Mouse (Mus musculus): ENCODE measurements around the gene Pde8a. TPM values are rescaled to one million over a fixed set of nuclear protein-coding genes. Genes with fewer than 3 reads are reported as not detected.

The Pde8a gene
- total RNA-seq, 2 experiments from 2014 or later: 1.8 to 9.3 TPM

GRCm38 (mm10) chr7:81327661-81328060, 114.3 kb downstream of the Pde8a start:
- ATAC-seq (replicated peaks; ENCODE audit: poor library complexity, severe bottlenecking): peak; percentile 55

GRCm38 (mm10) chr7:81330767-81331166, 117.4 kb downstream of the Pde8a start:
- ATAC-seq (replicated peaks; ENCODE audit: poor library complexity, severe bottlenecking): no peak

DNA sequence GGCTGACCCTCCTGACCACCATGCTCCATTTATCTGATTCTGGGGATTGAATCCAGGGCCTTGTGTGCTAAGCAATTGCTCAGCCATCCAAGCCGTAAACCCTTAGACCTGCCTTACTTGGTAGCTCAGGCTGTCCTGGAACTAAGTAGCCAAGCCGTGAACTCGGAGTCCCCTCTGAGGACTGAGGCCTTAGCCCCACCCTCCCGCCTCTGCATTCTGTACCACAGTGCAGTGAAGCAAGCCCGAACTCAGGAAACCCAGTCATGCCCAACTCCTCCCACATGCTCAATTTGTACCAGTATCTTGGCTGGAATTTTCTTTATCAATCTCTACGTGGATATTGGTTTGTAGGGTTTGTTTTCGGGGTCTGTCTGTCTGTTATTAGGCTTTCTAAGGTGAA, 118.5 kb downstream of the Pde8a start:
- ATAC-seq (replicated peaks; ENCODE audit: poor library complexity, severe bottlenecking): no peak

DNA sequence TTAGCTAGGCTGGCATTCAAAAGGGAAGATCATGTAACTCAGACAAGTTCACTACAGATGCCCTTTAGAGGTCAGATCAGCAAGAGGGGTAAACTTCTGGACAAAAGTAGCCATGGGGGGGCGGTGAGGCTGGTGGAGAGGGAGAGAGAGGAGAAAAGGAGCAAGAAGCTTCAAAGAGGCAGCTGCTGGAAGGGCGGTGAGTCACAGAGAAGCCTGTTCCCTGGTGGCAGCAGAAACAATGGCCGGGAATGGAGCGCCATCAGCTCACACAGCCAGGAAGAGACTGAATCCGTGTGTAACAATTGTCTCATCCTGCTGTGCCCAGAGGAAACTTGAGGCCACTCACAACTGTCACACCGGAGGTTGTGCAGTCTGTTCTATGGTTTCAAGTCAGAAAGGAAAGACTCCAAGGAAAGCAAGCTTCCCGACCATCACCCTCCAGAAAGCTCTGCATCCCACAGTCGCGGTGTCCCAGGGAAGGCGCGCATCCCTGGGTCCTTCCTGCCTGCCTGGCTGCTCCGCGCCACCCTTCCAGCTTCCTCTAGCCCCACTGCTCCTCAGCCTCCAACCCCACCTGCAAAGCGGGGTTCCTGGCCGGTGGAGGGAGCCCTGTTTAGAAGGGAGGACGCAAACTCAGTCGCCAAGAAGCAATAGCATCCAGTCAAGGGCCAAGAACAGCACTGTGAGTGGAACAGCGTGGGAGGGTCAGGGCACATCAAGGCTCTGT, 122.5 kb downstream of the Pde8a start:
- ATAC-seq (replicated peaks; ENCODE audit: poor library complexity, severe bottlenecking): no peak

DNA sequence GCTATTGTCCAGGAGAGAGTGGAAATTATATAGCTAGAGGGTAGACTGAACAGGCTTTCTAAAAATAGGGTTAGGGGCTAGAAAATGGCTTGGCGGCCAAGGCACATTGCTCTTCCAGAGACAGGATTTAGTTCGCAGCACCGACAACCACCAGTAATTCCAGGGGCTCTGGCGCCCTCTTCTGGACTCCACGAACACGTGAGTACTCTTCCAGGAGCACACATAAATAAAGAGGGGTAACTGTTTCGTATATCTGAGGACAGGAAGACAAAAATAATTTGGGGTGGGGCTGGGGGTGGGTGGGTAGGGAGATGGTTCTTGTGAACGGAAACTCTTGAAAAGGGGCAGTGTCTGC, 123.0 kb downstream of the Pde8a start:
- peak; percentile 45; the same call in 1 of the 2 replicates for ATAC-seq (replicated peaks; ENCODE audit: poor library complexity, severe bottlenecking)

DNA sequence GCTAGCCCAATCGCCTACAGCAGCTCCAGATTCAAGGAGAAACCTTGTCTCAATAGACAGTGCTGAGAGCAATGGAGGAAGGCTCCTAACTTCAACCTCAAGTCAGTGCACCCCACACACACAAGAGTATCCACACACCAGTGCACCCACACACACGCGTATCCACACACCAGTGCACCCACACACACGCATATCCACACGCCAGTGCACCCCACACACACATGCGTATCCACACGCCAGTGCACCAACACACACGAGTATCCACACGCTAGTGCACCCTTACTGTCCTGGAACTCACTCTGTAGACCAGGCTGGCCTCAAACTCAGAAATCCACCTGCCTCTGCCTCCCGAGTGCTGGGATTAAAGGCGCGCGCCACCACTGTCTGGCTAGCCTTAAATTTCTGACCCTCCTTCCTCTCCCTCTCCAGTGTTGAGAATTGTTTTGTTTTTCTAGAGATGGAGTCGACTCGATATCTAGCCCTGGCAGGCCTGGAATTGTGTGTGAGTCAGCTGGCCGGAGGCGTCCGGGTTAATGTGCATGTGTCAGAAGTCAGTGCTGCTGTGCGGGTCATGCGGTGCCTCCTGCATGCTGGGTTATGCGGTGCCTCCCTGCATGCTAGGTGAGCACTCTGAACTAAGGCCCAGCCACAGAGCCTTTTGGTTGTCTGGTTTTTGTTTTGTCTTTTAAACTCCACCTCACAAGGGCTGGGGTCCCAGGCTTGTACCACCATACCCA, 124.6 kb downstream of the Pde8a start:
- ATAC-seq (replicated peaks; ENCODE audit: poor library complexity, severe bottlenecking): no peak

DNA sequence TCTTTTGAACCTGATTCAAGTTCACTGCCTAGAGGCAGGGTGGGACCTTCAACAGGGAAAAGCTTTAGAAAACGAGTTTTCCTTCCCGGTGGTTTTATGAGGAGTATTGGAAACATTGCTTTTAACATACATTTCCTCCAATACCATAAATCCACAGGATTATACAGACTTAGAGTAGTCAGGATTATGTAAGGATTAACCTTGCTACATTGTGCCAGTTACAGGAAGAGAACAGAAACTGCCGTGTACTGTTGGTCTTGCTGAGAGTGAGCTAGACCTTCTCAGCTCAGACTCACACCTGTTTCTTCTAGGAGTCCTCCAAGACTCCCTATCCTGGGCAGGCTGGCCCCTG, 125.1 kb downstream of the Pde8a start:
- ATAC-seq (replicated peaks; ENCODE audit: poor library complexity, severe bottlenecking): no peak

- peak; percentile 57 for ATAC-seq (replicated peaks; ENCODE audit: poor library complexity, severe bottlenecking)
Observed at GRCm38 (mm10) chr7:81339783-81340182, 126.4 kb downstream of the Pde8a start.

- 0 out of 2 replicates have a peak, but pooled peaks have one; percentile 21 for ATAC-seq (replicated peaks; ENCODE audit: poor library complexity, severe bottlenecking)
Observed at GRCm38 (mm10) chr7:81341563-81341962, 128.2 kb downstream of the Pde8a start.

DNA sequence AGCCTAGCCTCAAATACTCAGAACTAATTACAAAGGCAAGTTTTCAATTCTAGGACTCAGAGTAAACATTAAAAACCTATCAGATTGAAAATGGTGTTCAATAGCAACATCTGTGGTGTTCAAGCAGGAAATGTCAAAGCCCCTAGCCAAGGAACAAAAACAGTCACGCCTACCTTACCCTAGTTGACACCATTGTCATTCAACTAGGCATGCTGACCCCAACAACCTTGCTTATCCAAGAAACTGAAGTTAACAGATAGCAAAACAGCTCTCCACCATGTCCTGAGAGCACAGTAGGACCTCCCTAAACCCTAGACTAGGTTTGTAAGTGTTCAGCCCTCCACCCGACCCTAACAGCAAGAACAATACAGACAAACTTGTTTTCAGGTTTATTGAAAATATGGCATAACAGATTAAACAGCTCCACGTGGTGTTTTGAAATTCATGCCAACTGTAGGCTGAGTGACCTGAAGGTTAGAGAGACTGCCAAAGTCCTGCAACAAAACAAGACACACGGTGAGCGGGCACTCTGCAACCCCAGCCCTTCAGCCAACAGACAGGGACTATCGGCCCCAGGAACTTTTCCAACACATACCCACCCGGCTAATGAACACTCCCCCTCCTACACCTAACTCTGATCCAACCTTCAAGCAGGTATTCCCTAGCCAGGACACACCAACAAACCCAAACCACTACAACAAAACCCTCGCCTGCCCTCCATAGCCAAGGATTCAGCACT, 129.1 kb downstream of the Pde8a start:
- ATAC-seq (replicated peaks; ENCODE audit: poor library complexity, severe bottlenecking): no peak

- ATAC-seq (replicated peaks; ENCODE audit: poor library complexity, severe bottlenecking): no peak
Observed at GRCm38 (mm10) chr7:81343316-81343715, 129.9 kb downstream of the Pde8a start.

- no peak for ATAC-seq (replicated peaks; ENCODE audit: poor library complexity, severe bottlenecking)
Observed at GRCm38 (mm10) chr7:81343831-81344230, 130.4 kb downstream of the Pde8a start.

GRCm38 (mm10) chr7:81344544-81345446, 131.4 kb downstream of the Pde8a start, which contains the start of gene Rps17:
TSS of gene Rps17 (minus strand) at chr7:81345254.
- ATAC-seq (replicated peaks; ENCODE audit: poor library complexity, severe bottlenecking): peak; percentile 81

DNA sequence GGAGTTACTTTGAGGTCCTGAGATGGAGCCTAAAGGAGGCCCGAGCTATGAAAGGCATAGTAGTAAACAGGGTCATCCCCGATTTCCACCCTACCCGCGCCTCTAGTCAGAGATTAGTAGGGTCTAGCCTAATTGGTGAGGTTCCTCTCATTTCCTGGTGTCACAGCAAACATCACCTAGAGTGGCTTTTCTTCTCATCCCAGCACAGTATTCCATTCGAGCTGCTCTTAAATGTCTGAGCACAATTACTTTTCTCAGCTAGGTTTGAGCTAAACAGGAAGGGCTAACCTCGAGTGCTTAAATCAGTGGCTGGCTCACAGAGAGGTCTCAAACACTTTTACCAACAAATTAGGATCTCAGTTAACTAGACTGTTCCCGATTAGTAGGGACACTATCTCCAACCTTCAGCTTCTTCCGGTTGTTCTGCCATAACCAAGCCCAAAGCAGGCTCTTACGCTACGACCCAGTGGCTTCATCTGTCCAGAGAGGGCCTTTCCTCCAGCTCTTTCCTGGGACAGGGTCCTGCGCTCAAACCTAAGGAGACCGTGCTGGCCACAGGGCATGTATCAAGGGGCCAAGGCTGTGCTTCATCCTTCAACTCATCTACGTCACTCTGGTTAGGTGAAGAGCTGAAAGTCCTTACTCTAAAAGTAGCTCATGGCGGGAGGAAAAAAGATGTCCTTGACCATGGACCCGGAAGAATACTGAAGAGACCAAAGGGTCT, 132.2 kb downstream of the Pde8a start:
- ATAC-seq (replicated peaks; ENCODE audit: poor library complexity, severe bottlenecking): no peak; the same call in 1 of the 2 replicates

DNA sequence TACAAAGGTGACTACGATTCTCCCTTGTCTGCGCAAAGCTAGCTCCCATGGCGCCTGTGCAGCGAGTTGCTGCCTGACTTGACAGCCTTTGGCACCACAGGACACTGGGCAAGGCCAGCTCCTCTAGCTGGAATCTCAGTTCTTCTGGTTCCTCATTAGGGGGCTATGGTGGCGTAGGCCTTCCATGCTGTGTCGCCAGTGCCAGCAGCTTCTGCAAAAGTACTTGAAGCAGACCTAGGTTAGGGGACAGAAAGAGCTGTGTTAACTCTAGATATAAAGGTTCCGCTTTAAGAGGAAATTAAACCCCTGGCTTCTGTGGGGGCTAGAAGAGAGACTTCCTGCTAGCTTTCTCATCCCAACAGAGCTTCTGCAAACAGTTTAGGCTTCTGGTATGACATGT, 134.8 kb downstream of the Pde8a start:
- ATAC-seq (replicated peaks; ENCODE audit: poor library complexity, severe bottlenecking): peak; percentile 56

DNA sequence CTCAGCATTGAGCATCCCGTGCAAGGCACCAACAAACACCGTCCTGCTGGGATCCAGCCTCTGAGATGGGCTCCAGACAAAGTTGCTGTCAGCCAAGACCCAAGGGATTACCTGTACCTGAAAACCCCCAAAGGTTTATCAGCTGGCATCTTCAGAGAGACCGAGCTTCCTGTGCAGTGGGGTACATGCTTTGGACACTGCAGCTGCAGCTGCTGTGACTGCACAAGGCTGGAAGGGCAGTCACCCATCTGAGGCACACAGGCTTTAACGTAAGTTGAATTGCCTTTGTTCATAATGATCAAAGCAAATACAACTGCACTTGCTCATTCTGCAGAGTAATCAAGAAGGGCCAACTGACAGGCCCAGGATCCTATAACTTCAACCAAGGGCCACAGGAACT, 138.4 kb downstream of the Pde8a start:
- no peak for ATAC-seq (replicated peaks; ENCODE audit: poor library complexity, severe bottlenecking)

DNA sequence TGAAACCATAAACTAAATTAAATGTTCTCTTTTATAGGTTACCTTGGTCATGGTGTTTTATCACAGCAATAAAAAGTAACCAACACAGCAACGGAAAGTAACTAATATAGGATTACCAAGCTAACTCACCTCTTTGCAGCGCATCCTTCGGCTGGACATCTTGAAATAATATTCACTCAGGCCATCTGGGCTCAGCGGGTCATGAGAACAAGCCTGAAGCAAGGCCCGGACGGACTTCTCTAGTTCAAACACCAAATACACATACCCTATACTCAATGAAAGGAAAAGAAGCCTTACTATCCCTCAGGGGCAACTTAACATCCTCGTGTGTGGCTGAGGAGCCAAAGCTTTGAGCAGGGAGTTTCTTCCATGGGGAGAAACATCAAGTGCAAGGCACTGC, 142.3 kb downstream of the Pde8a start:
- no peak for ATAC-seq (replicated peaks; ENCODE audit: poor library complexity, severe bottlenecking)

GRCm38 (mm10) chr7:81356360-81356759, 143.0 kb downstream of the Pde8a start:
- no peak for ATAC-seq (replicated peaks; ENCODE audit: poor library complexity, severe bottlenecking)

GRCm38 (mm10) chr7:81356975-81357374, 143.6 kb downstream of the Pde8a start:
- ATAC-seq (replicated peaks; ENCODE audit: poor library complexity, severe bottlenecking): no peak

- no peak for ATAC-seq (replicated peaks; ENCODE audit: poor library complexity, severe bottlenecking)
Observed at GRCm38 (mm10) chr7:81367946-81368345, 154.6 kb downstream of the Pde8a start.

Data from granulocyte monocyte progenitor cell, adult 5-6 weeks (primary cell).